Mouse (Mus musculus) adrenal gland, postnatal 25 days (tissue): Measurements from ENCODE around the gene Cpm. TPM values are rescaled to one million over a fixed set of nuclear protein-coding genes. Genes with fewer than 3 reads are reported as not detected.

Source experiments
- DNase-seq: peaks from one replicate; pipeline ENCODE4 v3.0.0; 2021; ENCODE audit warnings: mixed read lengths
- total RNA-seq: library from RNA; stranded (reverse); gene quantifications from 2 replicates; pipeline ENCODE4 v1.2.3, GENCODE M21; 2021

Gene Cpm
- total RNA-seq, 1 experiment from 2014 or later = 27.0 TPM

- DNase-seq = no peak
These were observed 5.9 kb downstream of the Cpm start for GRCm38 (mm10) chr10:117635078-117635771.

- no peak for DNase-seq
These were observed 6.7 kb downstream of the Cpm start for GRCm38 (mm10) chr10:117635823-117636589.

- DNase-seq = no peak
These were observed 7.9 kb downstream of the Cpm start for GRCm38 (mm10) chr10:117637062-117637744.

- DNase-seq = no peak
These were observed 8.7 kb downstream of the Cpm start for GRCm38 (mm10) chr10:117637745-117638577.

- DNase-seq = no peak
These were observed 9.4 kb downstream of the Cpm start for GRCm38 (mm10) chr10:117638578-117639220.

- DNase-seq = no peak
These were observed 9.9 kb downstream of the Cpm start for GRCm38 (mm10) chr10:117639221-117639599.

GRCm38 (mm10) chr10:117639899-117640594 lies 10.7 kb downstream of the Cpm start:
- DNase-seq = no peak

GRCm38 (mm10) chr10:117640595-117641078 lies 11.3 kb downstream of the Cpm start:
- no peak for DNase-seq

- no peak for DNase-seq
These were observed 12.3 kb downstream of the Cpm start for GRCm38 (mm10) chr10:117641400-117642200.

- no peak for DNase-seq
These were observed 12.8 kb downstream of the Cpm start for GRCm38 (mm10) chr10:117642201-117642450.

GRCm38 (mm10) chr10:117642491-117643262 lies 13.4 kb downstream of the Cpm start:
- no peak for DNase-seq

- DNase-seq = no peak
These were observed 14.0 kb downstream of the Cpm start for GRCm38 (mm10) chr10:117643302-117643701.

- DNase-seq = no peak
These were observed 14.6 kb downstream of the Cpm start for GRCm38 (mm10) chr10:117643711-117644428.

GRCm38 (mm10) chr10:117644429-117644748 lies 15.1 kb downstream of the Cpm start:
- DNase-seq = no peak

GRCm38 (mm10) chr10:117644828-117645227 lies 15.5 kb downstream of the Cpm start:
- DNase-seq = no peak

GRCm38 (mm10) chr10:117645487-117645964 lies 16.2 kb downstream of the Cpm start:
- DNase-seq = no peak

GRCm38 (mm10) chr10:117646482-117647157 lies 17.3 kb downstream of the Cpm start:
- no peak for DNase-seq

GRCm38 (mm10) chr10:117647158-117647505 lies 17.8 kb downstream of the Cpm start:
- no peak for DNase-seq
